Mouse (Mus musculus): ENCODE measurements around the gene Smim24.

DNA sequence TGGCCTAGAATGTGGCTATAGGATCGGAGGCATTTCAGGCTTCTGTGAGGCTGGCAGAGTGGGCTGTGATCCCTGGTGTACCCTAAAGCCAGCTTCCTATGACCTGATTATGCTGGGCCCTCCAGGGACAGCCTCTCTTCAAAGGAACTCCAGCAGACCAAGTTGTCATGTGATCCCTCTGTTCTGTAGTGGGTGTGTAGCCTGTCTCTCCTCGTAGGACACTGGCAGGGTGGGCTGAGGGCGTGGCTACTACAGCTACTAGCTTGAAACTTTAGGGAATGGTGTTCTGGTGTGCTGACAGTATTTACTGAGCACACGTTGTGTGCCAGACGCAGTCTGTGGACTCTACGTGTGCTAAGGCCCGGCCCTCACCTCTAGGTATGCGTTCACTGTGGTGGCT lies 32.1 kb upstream of the Smim24 start:
- TF ChIP-seq EP300 (IDR thresholded peaks at IDR 0.05; ENCODE audit: insufficient read depth, low read depth, low read length) (no peak), CTCF (IDR thresholded peaks at IDR 0.05; ENCODE audit: low read depth, low read length) (no peak)

Data from ES-Bruce4 (cell line).